Mouse (Mus musculus) urinary bladder, postnatal 14 days (tissue): ENCODE data around the gene Tsnax.

Experiments used
- DNase-seq: peaks from one replicate; pipeline ENCODE4 v3.0.0; 2021; ENCODE audit warnings: low spot score

The Tsnax gene

DNA sequence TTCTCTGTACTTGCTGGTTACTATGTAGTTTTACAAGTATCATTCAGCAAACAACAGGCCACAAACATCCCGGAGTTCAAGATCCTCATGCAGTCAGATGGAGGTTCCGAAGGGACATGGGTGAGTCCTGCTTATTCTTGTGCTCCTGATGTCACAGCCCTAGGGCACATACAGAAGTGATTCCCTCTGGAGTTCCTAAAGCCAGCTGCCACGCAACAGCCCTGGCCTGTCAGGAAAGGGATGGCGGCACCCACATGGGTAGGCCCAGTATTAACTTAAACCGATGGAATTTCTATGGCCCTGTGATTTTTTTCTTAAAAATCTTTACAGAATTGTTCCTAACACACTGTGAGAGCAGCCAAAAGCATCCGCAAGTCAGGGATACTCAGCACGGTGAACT is 30.6 kb downstream of the Tsnax start:
- DNase-seq: no peak

DNA sequence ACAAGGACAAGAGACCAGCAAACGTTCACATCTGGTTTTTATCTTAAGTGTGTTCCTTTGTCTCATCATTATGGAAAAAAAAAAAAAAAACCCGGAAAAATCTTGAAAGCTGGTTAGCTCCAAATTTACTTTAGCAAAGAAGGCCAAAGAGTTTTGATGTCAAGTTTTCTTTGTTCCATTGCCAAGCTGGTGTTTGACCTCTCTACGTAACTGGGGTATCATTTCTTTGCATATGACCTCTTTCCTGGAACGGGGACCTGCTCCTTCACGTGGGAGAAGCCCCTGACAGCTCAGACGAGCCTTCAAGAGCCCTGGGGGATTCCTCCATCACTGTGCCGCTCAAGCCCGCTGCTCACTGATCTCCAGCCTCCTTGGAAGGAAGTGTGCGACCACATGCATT is 31.1 kb downstream of the Tsnax start:
- no peak for DNase-seq

DNA sequence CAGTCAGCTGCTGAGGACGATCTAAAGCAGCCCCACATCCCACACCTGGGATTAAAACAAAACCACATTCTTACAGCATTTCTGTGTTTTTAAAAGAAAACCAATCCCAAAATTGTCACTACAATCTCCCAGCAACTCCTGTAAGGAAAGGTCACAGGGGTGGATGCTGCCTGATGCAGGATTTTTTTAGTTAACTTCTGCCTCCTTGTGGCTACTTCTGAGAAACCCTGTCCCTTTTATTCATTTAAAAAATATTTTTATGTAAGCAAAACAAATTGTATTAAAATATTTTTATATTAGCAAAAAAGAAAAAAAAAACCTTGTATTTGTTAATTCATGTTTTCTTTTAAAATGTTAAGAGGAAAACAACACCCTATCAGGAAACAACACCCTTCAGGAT is 33.0 kb downstream of the Tsnax start:
- no peak for DNase-seq

DNA sequence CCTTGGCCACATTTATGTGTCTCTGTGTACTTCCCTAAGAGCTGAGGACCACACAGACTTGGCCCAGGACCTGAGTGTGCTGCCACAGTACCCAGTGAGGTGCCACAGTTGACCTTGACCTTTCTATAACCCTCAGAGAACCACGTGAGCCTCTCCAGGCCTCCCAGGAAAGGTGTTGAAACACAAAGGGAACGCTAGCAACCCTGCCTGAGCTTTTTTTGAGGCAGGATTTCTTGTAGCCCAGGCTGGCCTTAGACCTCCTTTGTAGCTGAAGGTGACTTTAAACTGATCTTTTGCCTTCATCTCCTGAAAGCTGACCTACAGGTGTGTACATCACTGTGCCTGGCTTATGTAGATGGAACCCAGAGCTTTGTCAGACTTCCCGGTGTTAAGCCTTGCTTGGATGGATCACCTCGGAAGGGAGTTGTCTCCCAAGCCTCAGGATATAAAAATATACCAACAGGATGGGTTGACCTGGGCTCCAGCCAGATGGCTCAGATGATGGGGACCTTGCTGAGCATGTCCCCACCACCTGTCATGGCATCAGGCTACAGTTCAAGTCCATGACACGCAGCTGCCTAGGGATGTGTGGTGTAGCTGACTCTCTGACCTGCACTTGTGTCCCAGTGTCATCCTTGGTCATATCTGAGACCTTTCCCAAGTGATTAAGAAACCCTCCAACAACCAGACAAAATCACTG is 36.4 kb downstream of the Tsnax start:
- DNase-seq: no peak

- no peak for DNase-seq
Observed at GRCm38 (mm10) chr8:125049826-125050225, 37.0 kb downstream of the Tsnax start.

- DNase-seq: peak; percentile 72
Observed at GRCm38 (mm10) chr8:125052026-125052425, 39.2 kb downstream of the Tsnax start.

DNA sequence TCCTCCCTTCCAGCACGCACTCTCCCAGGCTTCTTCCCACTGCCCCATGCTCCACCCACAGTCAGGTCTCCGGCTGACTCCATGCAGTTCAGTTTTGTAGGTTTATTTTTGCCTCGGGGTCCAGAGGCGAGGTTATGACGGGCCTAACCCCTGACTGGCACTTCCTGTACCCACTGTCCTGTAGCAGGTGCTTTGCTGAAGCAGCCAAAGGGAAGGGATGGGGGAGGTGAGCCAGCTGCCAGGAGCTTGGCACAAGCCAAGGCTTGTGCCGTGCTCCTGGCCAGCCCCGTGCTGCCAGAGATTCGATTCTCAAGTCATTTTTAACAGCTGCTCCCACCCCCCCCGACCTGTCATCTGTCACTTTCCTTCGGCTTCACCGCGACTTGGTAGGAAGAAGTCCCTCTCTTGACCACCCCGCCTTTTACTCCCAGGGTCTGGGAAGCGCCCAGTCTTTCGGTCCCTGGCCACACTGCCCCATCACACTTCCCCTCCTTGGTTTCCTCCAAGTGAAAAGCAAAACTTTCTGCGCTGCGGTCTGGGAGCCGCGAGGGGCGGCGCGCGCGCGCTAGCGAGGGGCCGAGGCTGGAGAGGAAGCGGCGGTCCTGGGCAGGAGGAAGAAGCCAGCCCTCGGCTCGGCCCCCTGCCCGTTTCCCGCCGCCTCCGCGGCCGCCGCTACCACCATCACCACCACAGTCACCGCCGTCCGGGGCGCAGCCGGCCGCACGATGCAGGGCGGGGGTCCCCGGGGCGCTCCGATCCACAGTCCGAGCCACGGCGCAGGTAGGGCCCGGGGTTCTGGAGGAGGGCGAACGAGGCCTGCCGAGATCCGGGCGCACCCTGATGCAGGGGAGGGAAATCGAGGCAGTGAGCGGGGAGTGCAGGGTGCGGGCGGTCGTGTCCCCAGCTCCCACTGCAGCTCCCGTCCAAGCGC is 41.0 kb downstream of the Tsnax start, which contains the start of gene Disc1:
Gene Disc1 (plus strand): TSS at position 691 of the 931 bp plus-strand sequence.
- DNase-seq: peak; percentile 25

DNA sequence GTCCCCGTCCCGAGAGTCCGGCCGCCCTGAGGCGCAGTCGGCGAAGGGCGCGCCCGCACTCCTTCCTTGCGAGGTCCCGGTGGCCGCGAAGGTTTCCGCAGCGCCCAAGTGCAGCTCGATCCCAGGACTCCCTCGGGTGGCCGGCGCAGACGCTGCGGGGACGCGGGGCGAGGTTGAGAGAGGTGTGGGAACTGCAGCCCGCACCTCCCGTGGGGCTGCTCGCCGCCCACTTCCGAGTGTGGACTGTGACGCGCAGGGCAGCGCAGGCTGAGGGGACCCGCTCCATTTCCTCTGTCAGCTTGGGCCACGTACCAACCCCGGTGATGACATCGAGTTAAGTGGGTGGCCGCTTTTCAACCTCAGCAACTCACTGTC is 41.6 kb downstream of the Tsnax start:
- peak; percentile 28 for DNase-seq

DNA sequence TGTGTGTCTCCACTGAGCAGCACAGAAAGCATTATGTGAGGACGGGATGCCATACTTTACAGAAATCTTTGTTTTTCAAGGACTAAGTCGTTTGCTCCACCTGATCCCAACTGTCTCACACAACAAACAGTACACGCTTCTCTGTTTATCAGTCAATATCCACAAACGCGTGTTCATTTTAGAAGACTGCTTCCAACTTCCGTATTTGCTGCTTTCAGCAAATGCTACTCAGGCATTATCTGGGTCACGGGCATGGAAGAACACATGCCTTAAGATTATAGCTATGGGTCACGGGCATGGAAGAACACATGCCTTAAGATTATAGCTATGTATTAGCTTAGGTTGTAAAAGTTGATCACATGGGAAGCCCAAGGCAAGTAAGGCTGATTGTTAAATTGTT is 48.1 kb downstream of the Tsnax start:
- no peak for DNase-seq

- DNase-seq: no peak
Observed at GRCm38 (mm10) chr8:125065596-125065995, 52.8 kb downstream of the Tsnax start.

DNA sequence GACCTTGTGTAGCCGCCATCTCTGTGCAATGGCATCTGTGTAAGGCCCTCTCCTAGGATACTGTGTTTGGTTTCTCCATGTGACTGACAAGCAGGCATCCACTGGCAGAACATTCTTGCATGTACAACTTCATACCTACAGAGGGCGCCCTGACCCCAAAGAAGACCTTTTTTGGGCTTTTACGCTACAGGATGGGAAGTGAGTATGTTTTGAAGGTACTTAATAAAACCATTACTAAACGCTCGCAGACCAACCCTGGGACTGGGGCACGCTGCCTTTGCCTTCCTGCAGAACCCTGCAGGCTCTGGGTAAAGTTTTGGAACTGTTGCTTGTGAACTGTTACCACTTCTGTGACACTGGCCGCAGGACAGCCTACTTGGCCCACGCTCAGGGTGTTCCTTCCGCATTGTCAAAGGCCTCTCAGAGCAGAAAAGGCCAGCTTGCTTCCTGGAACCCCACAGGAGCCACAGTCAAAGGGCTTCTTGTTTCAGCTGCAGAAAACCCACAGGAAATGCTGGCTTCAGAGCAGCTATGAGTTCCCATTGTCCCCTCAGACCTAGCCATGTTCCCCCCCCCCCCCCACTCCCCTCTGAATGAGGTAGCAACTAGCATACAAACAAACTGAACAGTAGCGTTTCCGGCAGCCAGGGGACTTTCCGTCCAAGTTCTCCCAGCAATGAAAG is 54.3 kb downstream of the Tsnax start:
- peak; percentile 61 for DNase-seq

- DNase-seq: no peak
Observed at GRCm38 (mm10) chr8:125067596-125067960, 54.8 kb downstream of the Tsnax start.

DNA sequence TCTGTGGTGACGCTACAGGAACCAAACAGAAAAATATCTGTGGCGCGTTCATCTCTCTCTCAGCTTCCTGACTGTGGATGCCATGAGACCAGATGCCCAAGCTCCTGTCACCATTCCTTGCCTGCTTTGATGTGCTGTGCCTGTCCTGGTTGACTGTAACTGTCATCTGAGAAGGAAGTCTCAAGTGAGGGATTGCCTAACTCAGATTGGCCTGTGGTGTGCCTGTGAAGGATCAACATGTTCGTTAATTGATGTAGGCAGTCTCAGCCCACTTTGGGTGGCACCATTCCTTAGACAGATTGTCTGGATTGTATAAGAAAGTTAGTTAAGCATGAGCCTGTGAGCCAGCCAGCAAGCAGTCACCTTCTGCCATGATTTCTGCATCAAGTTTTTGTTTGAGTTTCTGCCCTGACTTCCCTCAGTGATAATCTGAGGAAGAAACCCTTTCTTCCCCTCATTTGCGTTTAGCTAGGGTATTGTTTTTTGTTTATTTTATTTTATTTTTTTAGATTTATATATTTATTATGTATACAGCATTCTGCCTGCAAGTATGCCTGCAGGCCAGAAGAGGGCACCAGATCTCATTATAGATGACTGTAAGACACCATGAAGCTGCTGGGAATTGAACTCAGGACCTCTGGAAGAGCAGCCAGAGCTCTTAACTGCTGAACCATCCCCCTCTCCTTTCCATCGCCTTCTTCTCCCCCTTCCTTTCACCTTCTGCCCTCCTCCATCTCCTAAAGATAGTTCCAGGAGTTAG is 55.5 kb downstream of the Tsnax start:
- DNase-seq: no peak

DNA sequence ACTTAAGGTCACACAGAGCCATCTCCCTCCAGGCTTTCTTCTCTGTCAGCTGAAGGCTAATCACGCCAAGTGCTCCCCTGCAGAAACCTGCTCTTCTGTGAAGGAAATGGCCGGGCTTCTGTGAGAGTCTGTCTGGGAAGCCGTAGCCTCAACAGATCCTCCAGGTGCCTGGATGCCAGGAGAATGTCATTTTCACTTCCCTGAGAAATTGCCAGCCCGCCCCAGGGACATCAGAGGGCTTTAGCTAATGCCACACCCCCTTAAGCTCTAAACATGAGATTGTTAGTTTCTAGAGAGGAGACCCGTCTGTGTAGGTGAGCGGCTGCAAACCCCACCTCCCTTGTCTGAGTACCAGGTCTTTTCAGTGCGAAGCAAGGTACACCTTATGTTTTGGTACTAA is 56.5 kb downstream of the Tsnax start:
- no peak for DNase-seq

- no peak for DNase-seq
Observed at GRCm38 (mm10) chr8:125069733-125070132, 56.9 kb downstream of the Tsnax start.

DNA sequence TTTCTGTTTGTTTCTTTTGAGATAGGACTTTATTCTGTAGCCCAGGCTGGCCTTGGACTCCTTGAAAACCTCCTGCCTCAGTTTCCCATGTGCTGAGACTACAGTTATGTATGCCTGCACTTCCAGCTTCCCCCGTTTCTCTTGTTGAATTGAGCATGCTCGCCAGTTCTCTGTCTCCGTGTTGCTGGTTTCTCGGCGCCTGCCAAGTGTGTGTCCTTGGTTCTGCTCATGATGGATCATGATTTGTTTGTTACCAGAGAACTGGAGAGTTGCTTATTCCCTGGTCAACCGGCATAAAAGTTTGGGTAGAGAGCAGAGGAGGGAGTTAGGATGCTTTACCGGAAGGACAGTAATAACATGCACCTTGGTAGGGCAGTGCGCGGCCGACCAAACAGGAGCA is 61.3 kb downstream of the Tsnax start:
- no peak for DNase-seq

DNA sequence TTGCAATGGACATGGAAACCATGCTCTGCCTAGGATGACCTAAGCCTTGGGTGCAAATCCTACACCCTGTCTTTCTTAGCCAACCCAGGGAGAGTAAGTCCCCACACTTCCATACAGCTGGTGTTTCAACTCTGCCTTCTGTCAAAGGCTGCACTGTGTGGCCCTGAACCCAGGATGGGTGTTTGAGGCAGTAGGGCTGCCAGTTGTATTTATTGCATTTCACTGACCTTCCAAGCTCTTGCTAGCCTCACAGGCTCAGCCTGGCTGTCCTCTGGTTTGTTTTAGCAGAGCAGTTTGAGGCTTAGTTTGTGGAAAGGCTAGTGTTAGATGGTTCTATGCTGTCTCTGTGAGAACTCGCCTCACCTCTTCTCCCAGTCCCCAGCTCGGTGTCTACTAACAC is 61.8 kb downstream of the Tsnax start:
- DNase-seq: no peak

- DNase-seq: no peak
Observed at GRCm38 (mm10) chr8:125075389-125075788, 62.6 kb downstream of the Tsnax start.

GRCm38 (mm10) chr8:125077326-125077725 is 64.5 kb downstream of the Tsnax start:
- DNase-seq: no peak

DNA sequence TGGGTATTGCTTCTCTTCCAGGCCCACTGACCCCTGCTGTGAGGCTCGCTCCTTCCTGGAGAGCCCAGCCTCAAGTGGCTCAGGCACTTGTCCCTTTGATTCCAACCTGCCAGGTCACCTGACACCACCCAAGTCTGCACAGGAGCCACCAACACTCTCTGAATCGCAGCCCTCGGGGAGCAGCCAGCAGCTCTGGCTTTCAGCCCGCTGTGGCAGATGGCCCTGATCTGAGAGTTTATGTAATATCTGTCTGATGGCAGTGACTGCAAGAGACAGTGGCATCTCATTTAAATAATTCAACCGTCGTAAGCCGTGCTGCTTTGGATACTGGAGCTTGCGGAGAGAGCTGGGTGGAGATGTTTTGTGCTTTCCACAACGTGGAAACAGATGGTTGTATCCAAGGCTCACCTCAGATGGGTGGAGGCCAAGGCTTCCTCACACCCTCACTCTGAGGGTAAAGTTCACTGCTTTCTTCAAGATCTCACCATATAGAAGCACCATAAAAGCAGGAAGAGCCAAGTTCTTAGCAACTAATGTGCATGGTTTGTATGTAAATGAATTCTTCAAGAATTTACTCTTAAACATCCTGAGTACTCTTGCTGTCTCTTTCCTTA is 66.1 kb downstream of the Tsnax start:
- DNase-seq: no peak
